Mouse (Mus musculus) testis, adult 2 months (tissue): Measurements from ENCODE around the gene Ifne. TPM values are rescaled to one million over a fixed set of nuclear protein-coding genes. Genes with fewer than 3 reads are reported as not detected.

ENCODE experiments used
- H3K27ac ChIP-seq: fragments of 200-500 bp; 2 replicates; pipeline ENCODE4 v1.5.1; 2012; ENCODE audit warnings: low read depth, low read length; ENCODE audit not compliant: control insufficient read depth, insufficient read depth
- H3K27me3 ChIP-seq: fragments of 200-500 bp; 2 replicates; pipeline ENCODE4 v1.6.1; 2012; ENCODE audit warnings: mild to moderate bottlenecking, low read length, moderate library complexity; ENCODE audit not compliant: control insufficient read depth, insufficient read depth
- H3K36me3 ChIP-seq: fragments of 200-500 bp; 2 replicates; pipeline ENCODE4 v1.6.1; 2012; ENCODE audit warnings: mild to moderate bottlenecking, low read length; ENCODE audit not compliant: control insufficient read depth, insufficient read depth
- H3K4me1 ChIP-seq: fragments of 200-500 bp; 2 replicates; pipeline ENCODE4 v1.6.1; 2012; ENCODE audit warnings: low read length; ENCODE audit not compliant: control insufficient read depth, insufficient read depth
- H3K4me3 ChIP-seq: fragments of 200-500 bp; 2 replicates; pipeline ENCODE4 v1.5.1; 2012; ENCODE audit warnings: low read depth, mild to moderate bottlenecking, low read length, moderate library complexity, mixed read lengths; ENCODE audit not compliant: control insufficient read depth
- CTCF ChIP-seq: fragments of 200-500 bp; IDR thresholded peaks from 2 replicates; pipeline ENCODE4 v1.5.1; 2012; ENCODE audit warnings: low read depth, mild to moderate bottlenecking, inconsistent platforms, low read length, moderate library complexity; ENCODE audit not compliant: control insufficient read depth, insufficient read depth, insufficient replicate concordance
- POLR2A ChIP-seq: fragments of 200-500 bp; IDR thresholded peaks from 2 replicates; pipeline ENCODE4 v1.6.1; 2012; ENCODE audit warnings: low read depth, mild to moderate bottlenecking, inconsistent platforms, low read length, moderate library complexity; ENCODE audit not compliant: control insufficient read depth
- polyA plus RNA-seq: library from polyadenylated mRNA; depleted of rRNA; stranded (reverse); fragments of >200 nt; gene quantifications from 2 replicates; pipeline ENCODE4 v1.2.3, GENCODE M21; 2012

Ifne gene
- polyA plus RNA-seq, 1 experiment = not detected

DNA sequence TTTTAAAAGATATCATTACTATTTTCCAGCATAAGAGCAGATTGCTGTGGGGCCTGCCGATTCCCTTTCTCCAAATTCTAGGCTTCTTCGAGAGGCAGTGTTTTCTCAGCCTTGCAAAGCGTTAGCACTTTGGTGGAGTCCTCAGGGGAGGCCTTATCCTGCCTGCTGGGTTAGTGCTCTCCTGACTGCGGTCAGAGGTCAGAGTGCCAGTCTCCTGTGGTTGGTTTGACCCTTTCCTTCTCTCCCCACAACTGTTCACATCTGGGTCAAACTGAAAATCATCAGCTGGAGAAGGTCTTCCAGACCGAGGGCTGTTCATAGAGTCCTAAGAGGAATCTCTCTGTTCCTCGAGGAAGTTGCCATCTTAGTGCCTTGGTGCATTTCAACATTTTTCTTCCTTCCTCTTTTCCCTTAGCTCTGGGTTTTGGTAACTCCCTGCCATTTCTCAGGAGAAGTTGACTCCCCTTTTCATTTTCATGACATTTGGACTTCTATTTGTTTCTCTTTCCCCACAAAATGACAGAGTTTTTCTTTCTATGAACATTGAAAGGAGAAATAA, 14.9 kb downstream of the Ifne start:
- TF ChIP-seq CTCF (no peak), POLR2A (no peak)
- peak overlapping the region; percentile 5; the same call in 1 of the 2 replicates for H3K4me3 ChIP-seq
- H3K36me3 ChIP-seq = no peaks in the 10 kb centered on the region
- peaks cover 6% of the 10 kb centered on the region for H3K4me1 ChIP-seq
- H3K27me3 ChIP-seq = no peaks in the 10 kb centered on the region
- H3K27ac ChIP-seq = no peak overlapping the region

DNA sequence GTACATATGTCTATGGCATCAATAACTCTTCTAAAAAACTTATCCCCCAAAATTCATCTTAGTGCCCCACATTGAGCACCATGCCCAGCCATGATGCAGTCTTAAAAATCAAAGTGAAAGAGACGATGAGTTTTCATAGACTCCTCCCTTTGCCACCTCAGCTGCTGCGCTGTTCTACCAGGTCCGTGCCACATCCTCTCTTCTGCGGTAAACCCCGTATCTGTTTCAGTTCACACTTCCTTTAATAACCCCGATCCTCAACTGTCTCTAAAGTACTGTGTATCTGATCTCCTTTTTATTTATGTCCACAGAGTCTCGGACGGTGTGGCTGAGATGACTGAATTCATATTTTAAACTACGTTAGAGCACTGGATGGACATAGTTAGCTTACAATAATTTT, 15.4 kb downstream of the Ifne start:
- no peak overlapping the region for H3K27ac ChIP-seq
- no peaks in the 10 kb centered on the region for H3K36me3 ChIP-seq
- TF ChIP-seq CTCF (no peak), POLR2A (no peak)
- H3K4me3 ChIP-seq = peak overlapping the region; percentile 46
- H3K27me3 ChIP-seq = no peaks in the 10 kb centered on the region
- H3K4me1 ChIP-seq = peaks cover 6% of the 10 kb centered on the region

DNA sequence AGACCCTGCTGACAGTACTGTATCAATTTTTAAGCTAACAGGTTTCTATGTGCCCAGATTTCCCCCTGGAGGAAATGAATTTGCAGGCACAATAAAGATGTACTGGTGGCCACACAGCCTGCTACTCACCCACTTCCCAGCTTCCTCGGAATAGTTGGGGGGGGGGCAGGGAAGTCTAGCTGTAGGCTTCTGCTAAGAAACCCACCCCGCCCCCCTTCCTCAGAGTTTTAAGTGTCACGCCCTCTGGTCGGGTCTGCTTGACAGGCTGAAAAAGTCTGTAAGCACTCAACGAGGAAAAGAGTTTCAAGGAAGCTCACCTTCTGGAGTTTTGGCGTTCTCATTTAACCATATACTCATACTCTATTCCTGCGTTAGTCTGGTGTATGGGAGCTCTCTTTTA, 16.7 kb downstream of the Ifne start:
- TF ChIP-seq POLR2A (no peak), CTCF (no peak)
- no peaks in the 10 kb centered on the region for H3K36me3 ChIP-seq

DNA sequence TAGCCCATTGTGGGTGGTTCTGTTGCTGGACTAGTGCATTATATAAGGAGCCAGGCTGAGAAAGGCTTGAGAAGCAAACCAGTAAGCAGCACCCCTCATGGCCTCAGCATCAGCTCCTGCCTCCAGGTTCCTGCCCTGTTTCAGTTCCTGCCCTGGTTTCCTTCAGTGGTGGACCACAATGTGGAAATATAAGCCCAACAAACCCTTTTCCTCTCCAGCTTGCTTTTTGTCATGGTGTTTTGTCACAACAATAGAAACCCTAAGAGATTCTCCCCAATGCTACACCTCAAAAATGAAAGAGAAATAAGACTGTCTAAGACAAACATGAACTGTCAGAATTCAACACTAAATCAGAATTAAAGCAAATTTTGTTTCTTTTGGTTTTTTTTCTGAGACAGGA, 20.8 kb downstream of the Ifne start:
- Histone ChIP-seq H3K4me1 (peaks cover under 1% of the 10 kb centered on the region), H3K27ac (no peak overlapping the region), H3K36me3 (no peaks in the 10 kb centered on the region), H3K4me3 (no peak overlapping the region), H3K27me3 (no peaks in the 10 kb centered on the region)
- no peak for TF ChIP-seq POLR2A
- TF ChIP-seq CTCF = no peak

More for the DNA sequence above, 16.7 kb downstream of the Ifne start:
- Histone ChIP-seq H3K4me1 (peaks cover 6% of the 10 kb centered on the region), H3K4me3 (no peak overlapping the region), H3K27ac (no peak overlapping the region), H3K27me3 (no peaks in the 10 kb centered on the region)

DNA sequence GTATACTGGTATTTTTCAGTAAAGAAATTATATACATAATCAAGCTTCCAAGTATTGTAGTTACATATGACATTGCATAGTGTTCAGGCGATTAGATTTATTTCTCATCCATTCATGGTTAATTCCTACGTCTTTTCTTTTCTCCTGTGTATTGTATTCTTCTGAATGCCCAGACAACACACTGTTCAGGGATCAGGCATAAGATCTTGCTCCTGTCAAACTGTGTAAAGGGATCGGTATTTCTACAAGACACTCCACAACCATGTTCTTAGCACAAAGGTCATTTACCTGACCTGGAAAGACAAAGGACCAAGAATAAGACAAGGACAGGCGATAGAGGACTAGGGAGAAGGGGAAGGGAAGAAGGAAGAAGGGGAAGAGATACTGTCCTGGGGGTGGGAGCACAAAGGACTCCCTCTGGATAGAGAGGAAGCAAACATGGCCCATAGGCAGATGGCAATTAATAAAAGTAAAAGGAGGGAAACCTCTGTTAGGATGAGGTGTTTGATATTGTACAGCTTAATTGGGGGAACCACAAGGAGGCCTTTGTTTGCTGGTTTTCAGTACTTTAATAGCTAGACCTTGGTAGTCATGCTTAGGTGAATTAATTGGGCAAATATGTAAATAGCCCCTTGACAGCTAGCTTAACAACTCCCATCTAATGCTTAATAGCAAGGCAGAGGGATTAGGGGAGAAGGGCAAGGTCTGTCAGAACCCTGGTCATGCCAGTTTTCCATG, 28.8 kb downstream of the Ifne start:
- Histone ChIP-seq H3K4me3 (no peak overlapping the region), H3K27ac (no peak overlapping the region), H3K36me3 (no peaks in the 10 kb centered on the region), H3K27me3 (no peaks in the 10 kb centered on the region), H3K4me1 (no peaks in the 10 kb centered on the region)
- TF ChIP-seq POLR2A = no peak
- no peak for TF ChIP-seq CTCF

DNA sequence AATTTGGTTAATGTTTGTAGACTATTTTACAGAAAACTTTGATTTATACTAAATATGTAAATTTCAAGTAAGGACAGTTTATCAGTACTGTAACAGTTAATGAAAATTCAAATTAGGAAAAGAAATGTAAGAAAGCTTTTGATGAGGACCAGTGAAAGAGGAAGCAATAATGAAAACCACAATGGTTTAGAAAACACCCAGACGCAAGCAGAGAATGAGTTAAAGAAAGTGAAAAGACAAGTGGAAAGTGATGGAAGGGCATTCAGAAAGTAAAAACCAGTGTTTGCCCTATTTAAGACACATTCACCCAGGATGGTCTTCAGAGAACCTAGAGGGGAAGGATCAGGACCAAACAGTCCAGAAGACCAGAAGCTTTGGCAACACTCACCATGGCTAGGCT, 30.3 kb downstream of the Ifne start, which contains the start of gene Ifna1:
Ifna1 (plus strand) TSS at position 390 of the 400 bp plus-strand sequence.
- Histone ChIP-seq H3K27me3 (no peaks in the 10 kb centered on the region), H3K36me3 (no peaks in the 10 kb centered on the region), H3K27ac (no peak within 1 kb of the TSS), H3K4me1 (no peaks in the 10 kb centered on the region), H3K4me3 (no peak within 1 kb of the TSS)
- TF ChIP-seq CTCF (no peak), POLR2A (no peak)

DNA sequence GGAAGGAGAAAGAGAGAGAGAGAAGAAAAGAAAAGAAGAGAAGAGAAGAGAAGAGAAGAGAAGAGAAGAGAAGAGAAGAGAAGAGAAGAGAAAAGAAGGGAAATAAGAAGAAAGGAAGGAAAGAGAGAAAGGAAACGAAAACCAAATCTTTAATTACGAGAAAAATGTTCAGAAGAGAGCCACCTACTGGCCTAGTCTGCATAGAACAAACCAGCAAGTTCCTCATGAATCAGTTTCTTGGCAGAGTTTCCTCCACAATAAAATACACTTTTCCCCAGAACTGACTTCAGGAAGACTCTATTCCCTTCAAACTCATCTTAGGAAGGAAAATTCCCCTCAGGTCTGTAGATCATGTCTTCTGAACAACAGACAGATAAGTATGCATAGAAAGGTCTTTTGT, 34.7 kb downstream of the Ifne start:
- no peak overlapping the region for H3K4me3 ChIP-seq

DNA sequence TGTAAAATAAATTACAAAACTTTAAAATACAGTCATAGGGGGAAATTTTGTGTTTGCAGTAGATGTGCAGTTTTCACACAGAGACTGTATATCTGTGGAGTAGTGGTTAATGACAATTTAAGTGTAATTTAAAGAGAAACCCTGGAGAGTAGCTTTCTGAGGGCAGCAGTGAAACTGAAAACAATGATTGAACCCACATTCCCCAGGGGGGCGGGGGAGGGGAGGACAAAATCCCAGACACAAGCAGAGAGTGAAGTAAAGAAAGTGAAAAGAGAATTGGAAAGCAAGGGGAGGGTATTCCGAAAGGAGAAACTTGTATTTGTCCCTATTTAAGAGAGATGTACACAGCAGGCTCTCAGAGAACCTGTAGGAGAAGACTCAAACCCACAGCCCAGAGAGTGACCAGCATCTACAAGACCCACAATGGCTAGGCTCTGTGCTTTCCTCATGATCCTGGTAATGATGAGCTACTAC, 38.5 kb downstream of the Ifne start, which contains the start of gene Ifna4:
Ifna4 (plus strand) TSS at position 424 of the 474 bp plus-strand sequence.
- no peaks in the 10 kb centered on the region for H3K4me1 ChIP-seq
- H3K27ac ChIP-seq = no peak within 1 kb of the TSS
- no peaks in the 10 kb centered on the region for H3K36me3 ChIP-seq
- no peak within 1 kb of the TSS for H3K4me3 ChIP-seq
- TF ChIP-seq POLR2A (no peak), CTCF (no peak)
- no peaks in the 10 kb centered on the region for H3K27me3 ChIP-seq

More for the DNA sequence above, 34.7 kb downstream of the Ifne start:
- H3K4me1 ChIP-seq = no peaks in the 10 kb centered on the region
- H3K36me3 ChIP-seq = no peaks in the 10 kb centered on the region
- TF ChIP-seq POLR2A (no peak), CTCF (no peak)
- no peaks in the 10 kb centered on the region for H3K27me3 ChIP-seq
- H3K27ac ChIP-seq = no peak overlapping the region
